Mouse (Mus musculus) kidney, postnatal 10 days (tissue): ENCODE measurements around the gene Gm9044.
A peak's percentile ranks its signal among the peaks of the same experiment; 100 is the strongest.
"Not testable (repeated sequence)": the region's sequence is repeated elsewhere in the genome, so short reads cannot be mapped to it uniquely, and the experiment has no call there.

Experiments used
- DNase-seq: peaks from one replicate; pipeline ENCODE4 v3.0.0; 2021; ENCODE audit warnings: mixed read lengths

The Gm9044 gene

DNA sequence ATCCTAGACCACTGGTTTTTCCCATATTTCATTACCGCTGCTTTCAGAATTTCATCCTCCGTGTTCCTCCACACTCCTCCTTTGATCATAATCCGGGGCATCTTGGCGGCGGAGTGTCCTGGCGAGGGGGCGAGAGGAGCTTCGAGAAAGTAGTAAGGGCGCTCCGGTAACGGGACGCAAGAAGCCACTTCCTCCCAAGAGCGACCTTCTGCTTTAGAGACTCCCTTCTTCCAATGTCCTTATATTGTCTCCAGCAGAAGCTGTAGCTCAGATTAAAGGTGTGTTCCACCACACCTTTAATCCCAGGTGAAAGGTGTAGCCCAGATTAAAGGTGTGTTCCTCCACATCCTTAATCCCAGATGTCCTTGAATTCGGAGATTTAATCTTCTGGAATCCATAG is at the start of gene Gm9044:
Gene Gm9044 (minus strand): TSS at position 101 of the 400 bp plus-strand sequence.
- DNase-seq: not testable (repeated sequence)

DNA sequence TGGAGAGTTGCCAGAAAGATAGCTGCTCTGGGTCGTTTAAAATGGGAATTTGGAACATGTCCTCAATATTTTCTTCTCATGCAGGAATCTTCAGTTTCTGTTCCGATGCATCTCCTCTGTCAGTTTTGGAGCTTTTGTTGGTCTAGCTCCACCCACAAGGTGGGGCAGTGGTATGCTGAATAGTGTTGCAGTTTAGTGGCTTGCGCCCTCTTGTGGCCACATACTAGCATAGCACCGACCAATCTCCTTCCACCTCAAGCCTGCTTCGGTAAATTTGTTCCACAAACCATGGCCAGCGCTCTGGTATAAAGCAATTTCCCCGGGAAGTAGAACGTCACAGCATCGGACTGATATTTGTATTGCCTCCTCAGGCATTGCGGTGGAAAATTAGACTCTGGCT is 38.2 kb upstream of the Gm9044 start:
- peak; percentile 88 for DNase-seq

- no peak for DNase-seq
Observed at GRCm38 (mm10) chr10:118369518-118369917, 37.3 kb upstream of the Gm9044 start.

DNA sequence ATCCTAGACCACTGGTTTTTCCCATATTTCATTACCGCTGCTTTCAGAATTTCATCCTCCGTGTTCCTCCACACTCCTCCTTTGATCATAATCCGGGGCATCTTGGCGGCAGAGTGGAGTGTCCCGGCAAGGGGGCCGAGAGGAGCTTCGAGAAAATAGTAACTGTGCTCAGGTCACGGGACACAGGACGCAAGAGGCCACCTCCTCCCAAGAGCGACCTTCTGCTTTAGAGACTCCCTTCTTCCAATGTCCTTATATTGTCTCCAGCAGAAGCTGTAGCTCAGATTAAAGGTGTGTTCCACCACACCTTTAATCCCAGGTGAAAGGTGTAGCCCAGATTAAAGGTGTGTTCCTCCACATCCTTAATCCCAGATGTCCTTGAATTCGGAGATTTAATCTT is 21.8 kb upstream of the Gm9044 start, which contains the start of gene Gm9049:
Gene Gm9049 (minus strand): TSS at position 101 of the 400 bp plus-strand sequence.
- not testable (repeated sequence) for DNase-seq

- DNase-seq: not testable (repeated sequence)
Observed at GRCm38 (mm10) chr10:118348579-118348978, 16.4 kb upstream of the Gm9044 start, which contains the start of gene Gm9048. Gm9048 (minus strand) TSS chr10:118348679.

GRCm38 (mm10) chr10:118343155-118343554 is 10.9 kb upstream of the Gm9044 start, which contains the start of gene Gm9046:
Gm9046 (minus strand) TSS chr10:118343255.
- DNase-seq: not testable (repeated sequence)

DNA sequence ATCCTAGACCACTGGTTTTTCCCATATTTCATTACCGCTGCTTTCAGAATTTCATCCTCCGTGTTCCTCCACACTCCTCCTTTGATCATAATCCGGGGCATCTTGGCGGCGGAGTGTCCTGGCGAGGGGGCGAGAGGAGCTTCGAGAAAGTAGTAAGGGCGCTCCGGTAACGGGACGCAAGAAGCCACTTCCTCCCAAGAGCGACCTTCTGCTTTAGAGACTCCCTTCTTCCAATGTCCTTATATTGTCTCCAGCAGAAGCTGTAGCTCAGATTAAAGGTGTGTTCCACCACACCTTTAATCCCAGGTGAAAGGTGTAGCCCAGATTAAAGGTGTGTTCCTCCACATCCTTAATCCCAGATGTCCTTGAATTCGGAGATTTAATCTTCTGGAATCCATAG is 5.5 kb upstream of the Gm9044 start, which contains the start of gene Gm9045:
Gene Gm9045 (minus strand): TSS at position 101 of the 400 bp plus-strand sequence.
- DNase-seq: not testable (repeated sequence)

DNA sequence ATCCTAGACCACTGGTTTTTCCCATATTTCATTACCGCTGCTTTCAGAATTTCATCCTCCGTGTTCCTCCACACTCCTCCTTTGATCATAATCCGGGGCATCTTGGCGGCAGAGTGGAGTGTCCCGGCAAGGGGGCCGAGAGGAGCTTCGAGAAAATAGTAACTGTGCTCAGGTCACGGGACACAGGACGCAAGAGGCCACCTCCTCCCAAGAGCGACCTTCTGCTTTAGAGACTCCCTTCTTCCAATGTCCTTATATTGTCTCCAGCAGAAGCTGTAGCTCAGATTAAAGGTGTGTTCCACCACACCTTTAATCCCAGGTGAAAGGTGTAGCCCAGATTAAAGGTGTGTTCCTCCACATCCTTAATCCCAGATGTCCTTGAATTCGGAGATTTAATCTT is 5.3 kb downstream of the Gm9044 start, which contains the start of gene Gm9040:
Gene Gm9040 (minus strand): TSS at position 101 of the 400 bp plus-strand sequence.
- not testable (repeated sequence) for DNase-seq

DNA sequence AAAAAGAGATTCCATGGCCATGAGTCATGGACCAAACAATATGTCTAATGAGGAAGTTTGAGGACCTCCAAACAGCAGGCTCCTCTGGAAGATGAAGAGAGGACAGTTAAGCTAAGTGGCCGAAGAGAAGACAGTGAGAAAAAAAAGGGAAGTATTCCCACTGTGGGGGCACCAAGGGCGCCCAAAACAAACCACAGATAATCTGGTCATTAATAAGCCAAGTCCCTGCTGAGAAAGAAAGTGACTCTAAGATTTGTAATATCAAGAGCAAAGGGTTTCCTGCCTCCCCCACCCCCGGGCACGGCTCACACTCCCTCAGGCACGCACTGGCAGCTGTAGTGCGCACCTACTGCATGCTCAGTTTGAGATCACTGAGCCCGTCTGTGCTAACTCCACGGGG is 13.2 kb downstream of the Gm9044 start:
- no peak for DNase-seq

- not testable (repeated sequence) for DNase-seq
Observed at GRCm38 (mm10) chr10:118302133-118302532, 30.1 kb downstream of the Gm9044 start.

DNA sequence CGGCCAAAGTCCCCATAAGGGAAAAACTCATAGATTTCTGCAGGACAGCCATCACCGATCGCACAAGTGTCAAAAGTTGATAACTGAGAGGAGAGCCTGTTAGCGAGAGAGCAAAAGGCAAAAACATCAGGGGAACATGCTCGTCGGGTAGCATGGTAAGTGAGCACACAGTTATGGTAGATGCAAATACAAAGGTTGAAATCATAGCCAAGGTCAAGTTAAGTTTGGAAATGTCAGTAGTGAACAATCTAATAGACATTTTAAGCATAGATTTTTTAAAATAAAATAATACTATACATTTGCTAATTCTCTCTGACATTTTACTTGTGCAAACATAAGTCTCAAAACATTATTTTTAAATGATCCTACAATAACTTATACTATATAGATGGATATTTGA is 37.3 kb downstream of the Gm9044 start, which contains the start of gene Iltifb:
Gene Iltifb (minus strand): TSS at position 101 of the 400 bp plus-strand sequence.
- DNase-seq: no peak

DNA sequence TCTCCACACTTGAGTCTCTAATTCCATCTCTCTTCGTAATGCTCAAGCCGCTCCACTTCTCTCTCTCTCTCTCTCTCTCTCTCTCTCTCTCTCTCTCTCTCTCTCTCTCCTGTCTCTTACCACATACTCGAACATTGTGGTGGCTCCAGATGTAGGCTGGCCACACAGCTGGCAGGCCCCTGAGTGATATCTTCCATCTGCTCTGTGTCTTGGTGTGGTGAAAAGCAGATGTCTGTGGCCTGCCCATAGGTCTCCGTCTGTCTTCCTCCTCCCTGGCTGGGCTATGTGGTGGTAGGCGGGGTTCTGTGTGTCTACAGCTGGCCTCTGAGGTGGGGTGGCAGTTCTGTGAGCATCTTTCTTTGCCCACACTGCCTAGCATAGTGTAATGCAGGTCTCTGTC is 49.2 kb downstream of the Gm9044 start:
- not testable (repeated sequence) for DNase-seq

- not testable (repeated sequence) for DNase-seq
Observed at GRCm38 (mm10) chr10:118282565-118282964, 49.6 kb downstream of the Gm9044 start.
